Mouse (Mus musculus) gastrocnemius, adult 8-10 months (tissue): ENCODE data around the gene Itprip. TPM values are rescaled to one million over a fixed set of nuclear protein-coding genes. Genes with fewer than 3 reads are reported as not detected.

Source experiments
- DNase-seq, 2 experiments: peaks; one replicate each; pipeline ENCODE4 v3.0.0; 2022; ENCODE audit warnings: low spot score in 2 of 2
- total RNA-seq, 4 experiments: library from RNA; stranded (reverse); gene quantifications; 2 replicates each; pipeline ENCODE4 v1.2.4; 2022

Itprip gene
- total RNA-seq, 4 experiments from 2014 or later: 0.27 to 1.0 (median 0.48) TPM

DNA sequence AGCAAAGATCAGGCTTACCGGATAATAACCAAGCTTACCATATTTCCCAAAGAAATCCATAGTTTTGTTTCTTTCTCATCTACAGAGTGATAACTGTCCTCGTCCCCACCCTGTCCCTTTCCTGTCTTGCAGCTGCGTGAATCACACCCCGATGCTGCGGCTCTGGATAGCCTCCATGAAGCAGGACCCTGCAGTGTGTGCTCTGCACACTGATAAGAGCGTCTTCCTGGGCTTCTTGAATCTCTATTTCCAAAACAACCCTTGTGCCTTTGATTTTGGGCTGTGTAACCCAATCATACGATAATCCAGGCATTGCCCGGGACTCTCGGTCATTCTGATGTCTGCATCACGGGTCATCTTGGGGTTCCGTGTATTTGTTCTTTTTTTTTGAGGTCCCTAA, 33.2 kb downstream of the Itprip start:
- no peak for DNase-seq

DNA sequence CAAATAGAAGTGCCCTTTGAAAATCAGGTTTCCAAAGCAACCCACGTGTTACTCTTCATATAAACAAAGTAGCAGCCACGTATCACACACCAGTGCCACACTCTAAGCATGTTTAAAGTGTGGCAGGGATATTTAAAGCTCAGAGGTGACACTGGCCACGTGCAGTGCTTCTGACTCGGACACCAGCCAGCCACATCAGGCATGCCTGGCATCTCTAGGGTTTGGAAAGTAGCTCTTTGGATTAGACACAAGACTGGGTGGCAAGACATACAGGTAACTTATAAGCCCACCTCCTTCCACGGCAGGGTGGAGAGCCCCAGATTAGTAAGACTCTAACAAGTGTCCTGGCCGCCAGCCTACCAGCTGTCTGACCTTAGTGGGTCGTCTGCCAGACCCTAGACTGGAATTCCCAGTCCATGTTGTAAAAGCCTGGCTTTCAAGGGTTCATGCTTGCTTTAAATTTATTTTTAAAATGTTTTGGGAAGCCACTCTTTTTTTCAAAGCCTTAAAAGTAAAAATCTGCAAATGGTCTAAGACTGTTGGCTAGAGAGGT, 33.8 kb downstream of the Itprip start:
- DNase-seq: no peak

DNA sequence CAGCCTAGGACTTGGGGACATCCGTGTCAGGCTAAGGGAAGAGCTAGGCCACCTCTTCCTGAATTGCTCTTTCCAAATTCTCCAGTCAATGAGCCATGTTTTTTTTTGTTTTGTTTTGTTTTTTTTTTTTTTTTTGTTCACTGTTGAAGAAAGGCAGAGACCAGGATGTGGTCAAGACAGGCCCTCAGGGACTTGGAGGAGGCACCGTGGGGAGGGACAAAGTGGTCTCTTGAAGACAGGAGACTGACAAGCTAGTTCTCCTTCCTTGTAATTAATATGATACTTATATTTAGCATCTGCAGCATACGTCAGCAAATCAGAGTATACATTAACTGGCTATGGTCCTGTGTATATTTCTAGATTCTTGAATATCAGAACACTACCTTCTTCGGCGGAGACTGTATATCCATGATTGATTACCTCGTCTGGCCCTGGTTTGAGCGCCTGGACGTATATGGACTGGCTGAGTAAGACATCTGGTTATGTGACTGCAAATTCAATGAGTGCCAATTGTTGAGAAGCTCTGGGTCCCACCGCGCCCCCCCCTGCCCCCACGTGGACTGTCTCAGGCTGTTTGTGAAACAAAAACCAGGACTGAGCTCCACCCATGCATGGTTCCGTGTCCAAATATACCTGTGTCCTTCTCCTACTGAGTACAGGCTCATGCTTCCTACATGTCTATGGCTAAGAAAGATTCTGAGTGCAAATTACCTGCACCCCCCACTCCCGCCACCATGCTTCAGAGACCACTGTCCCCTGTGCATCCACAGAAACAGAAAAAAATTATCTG, 34.6 kb downstream of the Itprip start:
- DNase-seq: no peak

DNA sequence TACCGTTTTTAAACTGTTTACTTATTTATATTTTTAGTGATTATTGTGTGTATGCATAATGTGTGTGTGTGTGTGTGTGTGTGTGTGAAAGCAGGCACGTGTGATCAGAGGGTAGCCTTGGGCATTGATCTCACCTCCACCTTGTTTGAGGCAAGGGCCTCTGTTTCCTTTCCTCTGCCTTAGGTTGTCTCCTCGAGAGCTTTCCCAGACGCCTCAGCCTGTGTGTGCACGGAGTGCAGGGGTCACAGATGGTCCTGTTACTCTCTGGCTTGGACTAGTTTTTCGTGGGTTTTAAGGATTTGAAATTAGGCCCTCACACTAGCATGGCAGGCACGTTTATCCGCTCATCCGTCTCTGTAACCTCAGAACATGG, 36.2 kb downstream of the Itprip start:
- no peak for DNase-seq

DNA sequence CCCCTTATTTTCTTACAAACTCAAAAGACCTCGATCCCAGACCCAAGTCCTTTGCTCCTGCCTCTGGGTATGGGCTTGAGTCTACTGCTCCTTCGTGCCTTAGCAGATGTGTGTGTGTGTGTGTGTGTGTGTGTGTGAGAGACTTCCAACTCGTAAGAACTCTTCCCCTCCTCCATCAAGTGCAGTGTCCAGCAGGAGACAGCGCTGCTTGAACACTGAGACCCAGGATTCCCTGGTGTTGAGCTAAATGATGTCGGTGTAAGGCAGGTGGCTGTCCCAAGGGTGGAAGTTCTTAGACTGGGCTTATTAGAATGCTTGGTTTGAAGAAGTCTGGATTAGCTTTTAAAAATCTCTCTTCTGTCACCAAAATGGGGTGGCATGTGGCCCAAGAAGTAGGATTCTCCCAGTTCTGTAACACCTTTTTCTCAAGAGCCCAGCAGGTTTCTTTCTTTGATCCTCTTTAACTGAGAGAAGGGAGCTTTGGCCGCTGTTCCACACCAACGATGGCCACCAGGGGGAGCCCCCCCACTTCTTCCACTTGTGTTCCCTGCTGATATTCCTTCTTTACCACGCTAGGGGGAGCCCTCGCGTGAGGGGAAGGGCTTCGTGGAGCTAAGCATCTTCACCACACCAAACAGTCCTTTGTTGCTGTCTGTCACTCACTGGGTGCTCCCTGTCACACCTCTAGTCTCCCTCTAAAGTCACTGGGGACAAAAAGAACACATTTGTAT, 36.8 kb downstream of the Itprip start:
- peak; percentile 45 to 49 for DNase-seq

- no peak for DNase-seq
Observed at GRCm38 (mm10) chr19:47881538-47881937, 37.6 kb downstream of the Itprip start.

DNA sequence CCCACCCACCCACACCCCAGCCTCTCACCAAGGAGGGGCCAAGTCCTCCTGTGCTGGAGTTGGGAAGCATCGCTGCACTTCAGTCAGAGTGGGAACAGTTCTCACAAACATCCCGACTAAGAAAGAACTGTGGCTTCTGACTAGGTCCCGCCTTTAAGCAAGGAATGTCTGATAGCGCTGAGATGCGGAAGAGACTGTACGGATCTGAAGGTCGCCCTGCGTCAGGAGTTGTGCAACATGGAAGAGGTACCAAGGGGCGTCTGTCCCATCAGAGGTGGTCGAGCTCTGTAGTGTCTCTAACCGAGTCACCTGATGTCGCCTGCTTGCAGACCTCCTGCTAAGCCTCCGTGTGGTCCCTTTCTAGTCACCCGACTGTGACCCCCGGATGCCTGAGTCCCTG, 42.8 kb downstream of the Itprip start:
- no peak for DNase-seq

DNA sequence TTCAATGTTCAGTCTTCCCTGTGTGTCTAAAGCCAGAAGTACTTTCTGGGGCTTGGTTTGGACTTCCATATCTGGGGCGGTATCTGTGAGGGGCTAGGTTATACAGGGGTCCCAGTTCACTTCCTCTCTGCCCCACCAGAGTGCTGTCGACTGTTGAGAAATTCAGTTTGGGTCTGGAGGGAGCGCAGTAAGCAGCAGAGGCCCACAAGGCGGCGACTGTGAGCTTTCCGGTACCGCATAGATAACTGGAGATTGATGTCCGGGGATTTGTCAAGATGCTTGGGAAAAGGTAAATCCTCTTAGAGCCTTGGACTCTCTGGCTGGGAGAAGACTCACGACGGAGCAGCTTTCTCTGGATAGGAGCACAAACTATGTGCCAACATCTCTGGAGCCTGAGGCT, 47.6 kb downstream of the Itprip start:
- no peak for DNase-seq

DNA sequence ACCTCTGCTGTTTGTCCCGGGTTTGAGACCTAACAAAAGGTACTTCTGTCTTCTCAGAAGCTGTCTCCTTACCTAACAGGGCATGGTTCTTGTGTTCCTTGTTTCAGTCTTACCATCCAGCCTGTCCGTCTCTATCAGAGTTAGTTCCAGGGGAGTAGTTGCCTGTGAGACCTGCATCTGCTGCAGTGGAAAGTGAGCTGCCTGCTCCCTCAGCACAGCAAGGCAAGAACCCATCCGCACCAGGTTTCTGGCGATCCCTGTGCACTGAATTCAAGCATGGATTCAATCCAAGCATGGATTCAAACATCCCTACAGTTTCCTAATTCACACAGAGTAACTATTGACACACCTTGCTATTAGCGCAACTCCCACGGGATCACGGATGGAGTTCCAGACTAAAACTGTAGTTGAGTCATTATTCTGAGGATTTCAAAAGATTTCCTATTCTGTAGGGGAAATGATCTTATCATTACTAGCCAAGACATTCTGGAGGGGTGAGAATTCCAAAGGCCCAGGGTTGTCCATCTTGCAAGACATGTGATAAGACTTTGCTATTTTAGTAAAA, 48.9 kb downstream of the Itprip start:
- DNase-seq: no peak

- DNase-seq: no peak
Observed at GRCm38 (mm10) chr19:47869516-47869915, 49.6 kb downstream of the Itprip start.

- no peak for DNase-seq
Observed at GRCm38 (mm10) chr19:47868951-47869350, 50.1 kb downstream of the Itprip start.

DNA sequence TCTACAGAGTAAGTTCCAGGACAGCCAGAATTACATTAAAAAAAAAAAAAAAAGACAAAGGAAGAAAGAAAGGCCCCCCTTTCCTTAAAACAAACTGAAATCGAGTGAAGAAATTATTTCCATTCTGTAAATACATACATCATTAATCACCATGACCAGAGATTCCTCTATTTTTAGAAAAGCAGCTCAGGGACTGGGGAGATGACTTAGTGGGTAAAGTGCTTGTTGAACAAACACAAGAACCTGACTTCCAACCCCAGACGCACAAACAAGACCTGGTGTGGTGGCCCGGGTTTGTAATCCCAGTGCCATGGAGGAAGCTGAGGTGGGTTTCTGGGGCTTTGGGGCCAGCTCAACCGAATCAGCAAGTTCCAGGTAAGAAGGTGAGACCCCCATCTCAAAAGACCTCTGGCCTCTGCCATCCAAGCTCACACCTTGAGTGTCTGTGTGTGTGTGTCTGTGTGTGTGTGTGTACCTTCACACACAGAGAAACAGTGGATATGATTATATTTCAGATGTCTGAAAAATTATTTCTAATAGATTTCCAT, 51.4 kb downstream of the Itprip start:
- DNase-seq: no peak

GRCm38 (mm10) chr19:47865353-47865947, 53.6 kb downstream of the Itprip start, which contains the start of gene Gsto2:
Gene Gsto2 (plus strand): TSS chr19:47865534.
- peak; percentile 87 to 92 for DNase-seq

- DNase-seq: no peak
Observed at GRCm38 (mm10) chr19:47864721-47865120, 54.4 kb downstream of the Itprip start.

DNA sequence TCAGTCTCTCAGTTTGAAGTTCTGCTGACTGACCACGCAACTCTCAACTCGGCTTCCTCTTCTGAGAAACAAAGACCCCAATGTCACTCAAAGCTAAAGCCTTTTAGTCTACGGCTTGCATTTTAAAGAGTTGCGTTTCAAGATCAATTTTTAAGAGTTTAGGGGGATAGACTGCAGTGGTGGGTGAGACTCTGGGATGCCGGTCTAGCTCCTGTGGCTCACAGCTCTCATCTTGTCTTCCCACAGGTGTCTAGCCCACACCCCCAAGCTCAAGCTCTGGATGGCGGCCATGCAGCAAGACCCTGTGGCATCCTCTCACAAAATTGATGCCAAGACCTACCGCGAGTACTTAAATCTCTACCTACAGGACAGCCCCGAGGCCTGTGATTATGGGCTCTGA, 55.0 kb downstream of the Itprip start:
- DNase-seq: no peak

GRCm38 (mm10) chr19:47862581-47862980, 56.5 kb downstream of the Itprip start:
- no peak for DNase-seq

- no peak for DNase-seq
Observed at GRCm38 (mm10) chr19:47859180-47859579, 59.9 kb downstream of the Itprip start.

DNA sequence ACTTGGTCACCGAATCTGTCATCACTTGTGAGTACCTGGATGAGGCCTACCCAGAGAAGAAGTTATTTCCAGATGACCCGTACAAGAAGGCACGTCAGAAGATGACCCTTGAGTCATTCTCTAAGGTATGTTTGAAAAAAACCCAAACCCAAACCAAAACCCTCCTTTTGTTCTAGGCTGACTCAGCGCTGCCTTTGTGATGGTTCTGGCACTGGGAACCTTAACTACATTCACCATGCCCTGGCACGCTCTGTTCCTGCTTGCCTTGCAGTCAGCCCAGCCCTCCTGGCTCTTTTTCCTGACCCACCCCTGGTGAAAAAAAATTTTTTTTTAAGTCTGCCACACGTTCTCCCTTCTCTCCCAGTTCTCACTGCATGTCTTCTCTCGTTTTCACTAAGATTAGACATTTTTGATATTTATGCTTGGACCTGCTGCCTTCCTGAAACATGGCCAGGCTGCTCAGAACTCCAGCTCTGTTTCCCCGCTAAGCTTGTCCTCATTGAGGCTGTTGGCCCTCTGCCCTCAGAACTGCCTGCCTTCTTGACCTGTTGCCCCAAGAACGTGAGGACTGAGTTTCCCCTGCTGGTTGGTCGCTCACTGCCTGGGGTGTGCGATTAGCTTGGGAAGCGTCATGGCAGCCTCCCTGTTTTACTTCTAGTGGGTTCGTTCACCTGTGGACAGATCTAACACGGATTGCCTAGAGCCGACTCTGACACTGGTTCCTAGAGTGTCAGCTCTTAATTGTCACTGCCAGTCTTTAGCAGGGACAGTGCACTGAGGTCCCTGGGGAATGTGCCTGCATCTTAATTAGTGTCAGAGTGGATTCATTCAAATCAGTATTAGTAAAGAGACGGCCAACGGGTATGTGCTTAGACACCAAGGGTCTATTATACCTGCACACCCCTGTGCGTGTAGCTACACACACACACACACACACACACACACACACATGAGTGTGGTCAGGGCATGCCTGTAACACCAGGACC, 60.8 kb downstream of the Itprip start:
- no peak for DNase-seq

DNA sequence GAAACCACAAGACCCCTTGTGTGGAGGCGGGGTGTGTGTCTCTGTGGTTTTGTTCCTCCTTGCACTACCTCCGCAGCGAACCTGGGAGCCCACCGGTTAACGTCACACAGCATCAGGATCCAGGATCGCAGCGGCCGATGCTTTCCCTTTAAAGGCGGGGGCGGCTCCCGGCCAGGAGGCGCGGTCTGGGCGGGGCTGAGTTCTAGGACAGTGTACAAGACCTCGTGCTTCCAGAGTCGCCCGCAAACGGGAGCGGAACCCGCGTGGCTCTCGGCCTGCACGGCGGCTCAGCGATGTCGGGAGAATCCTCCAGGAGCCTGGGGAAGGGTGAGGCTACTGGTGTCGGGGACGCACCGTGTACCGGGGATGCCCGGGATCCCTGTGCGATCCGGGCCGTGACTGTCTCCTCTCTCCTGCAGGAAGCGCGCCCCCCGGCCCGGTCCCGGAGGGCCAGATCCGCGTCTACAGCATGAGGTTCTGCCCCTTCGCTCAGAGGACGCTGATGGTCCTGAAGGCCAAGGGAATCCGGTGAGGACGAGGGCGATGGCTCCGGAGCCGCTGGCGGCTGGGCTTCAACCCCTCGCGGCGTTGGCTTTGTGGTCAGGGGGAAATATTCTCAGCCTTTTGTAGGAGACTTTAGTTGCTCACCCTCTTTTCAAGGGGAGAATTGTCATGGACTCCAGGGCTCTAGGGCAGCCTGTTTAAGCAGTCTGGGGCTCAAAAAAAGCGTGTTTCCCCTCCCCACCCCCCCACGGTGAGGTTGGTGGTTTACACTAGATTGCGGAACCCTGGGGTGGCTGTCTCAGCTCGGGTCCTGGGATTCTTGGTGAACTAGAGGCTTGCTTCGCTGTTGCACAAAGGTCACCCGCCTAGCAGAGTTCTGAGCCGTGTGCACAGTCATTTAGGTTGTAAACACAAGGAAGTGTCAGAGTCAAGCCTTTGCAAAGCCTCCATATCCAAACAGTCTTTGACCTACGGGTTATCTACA, 64.0 kb downstream of the Itprip start, which contains the start of gene Gsto1:
Gene Gsto1 (plus strand): TSS at position 175 of the 988 bp plus-strand sequence.
- DNase-seq: peak; percentile 82 to 83
